Mouse (Mus musculus): ENCODE measurements around the gene Ddb1. TPM values are rescaled to one million over a fixed set of nuclear protein-coding genes. Genes with fewer than 3 reads are reported as not detected.

The Ddb1 gene
- polyA plus RNA-seq, 1 experiment from 2014 or later = 393 TPM

DNA sequence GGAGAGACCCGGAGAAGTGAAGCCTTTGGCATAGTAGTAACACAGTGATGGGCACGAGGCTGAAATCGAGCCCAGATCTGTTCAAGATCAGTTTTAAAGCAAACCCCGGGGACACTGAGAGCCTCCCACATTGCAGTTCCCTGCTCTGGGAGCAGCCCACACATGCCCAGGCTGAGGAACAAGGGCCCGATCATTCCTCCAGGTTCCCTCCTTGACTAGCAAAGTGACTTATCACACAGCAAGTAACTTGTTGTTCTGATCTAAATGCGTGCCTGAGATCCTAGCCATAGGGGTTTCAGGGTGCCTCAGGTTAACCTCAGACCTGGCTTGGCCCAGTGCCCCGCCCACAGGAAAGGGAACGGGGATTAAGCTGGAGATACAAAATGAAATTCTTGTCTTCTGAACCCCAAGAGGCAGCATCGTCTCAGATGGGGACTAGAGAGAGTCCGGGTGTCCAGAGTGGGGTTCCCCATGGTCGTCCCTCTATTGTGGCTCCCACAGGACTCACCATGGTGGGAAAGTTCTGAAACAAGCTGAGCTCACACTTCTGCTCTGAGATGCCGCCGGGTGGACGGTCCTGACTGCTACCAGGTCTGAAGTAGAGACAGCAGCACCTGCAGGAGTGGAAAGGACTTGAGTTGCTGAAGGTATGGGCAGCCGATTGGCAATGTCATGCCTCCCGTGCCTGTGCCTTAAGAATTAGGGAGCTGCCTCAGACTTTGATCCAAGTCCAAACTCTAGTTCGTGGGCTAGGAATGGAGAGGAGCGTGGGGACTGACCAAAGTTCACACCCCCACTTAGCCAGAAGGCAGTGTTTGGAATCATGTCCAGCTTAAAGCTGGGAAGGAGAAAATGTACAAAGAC, 1.2 kb upstream of the Ddb1 start:
- DNase-seq (ENCODE audit: low spot score, missing footprints) = no peak
- WGBS = 89% methylated on average over 18 of the region's 18 CpGs
- H3K27me3 ChIP-seq (ENCODE audit: control insufficient read depth, insufficient read depth, low read length) = no peaks in the 10 kb centered on the region
- no peak overlapping the region for H3K4me3 ChIP-seq (ENCODE audit: low read depth, low read length)
- no peaks in the 10 kb centered on the region for H3K9me3 ChIP-seq (ENCODE audit: control insufficient read depth, low read length)
- H3K4me2 ChIP-seq = no peak overlapping the region
- H3K36me3 ChIP-seq (ENCODE audit: control insufficient read depth, insufficient read depth, low read length) = peaks cover 13% of the 10 kb centered on the region
- H3K4me1 ChIP-seq (ENCODE audit: control insufficient read depth, insufficient read depth, low read length) = peaks cover 16% of the 10 kb centered on the region
- H3K9ac ChIP-seq (ENCODE audit: low read length) = no peak overlapping the region; the same call in 1 of the 2 replicates
- ATAC-seq (ENCODE audit: low FRiP score) = no peak
- H3K27ac ChIP-seq (ENCODE audit: low read depth, low read length) = no peak overlapping the region

DNA sequence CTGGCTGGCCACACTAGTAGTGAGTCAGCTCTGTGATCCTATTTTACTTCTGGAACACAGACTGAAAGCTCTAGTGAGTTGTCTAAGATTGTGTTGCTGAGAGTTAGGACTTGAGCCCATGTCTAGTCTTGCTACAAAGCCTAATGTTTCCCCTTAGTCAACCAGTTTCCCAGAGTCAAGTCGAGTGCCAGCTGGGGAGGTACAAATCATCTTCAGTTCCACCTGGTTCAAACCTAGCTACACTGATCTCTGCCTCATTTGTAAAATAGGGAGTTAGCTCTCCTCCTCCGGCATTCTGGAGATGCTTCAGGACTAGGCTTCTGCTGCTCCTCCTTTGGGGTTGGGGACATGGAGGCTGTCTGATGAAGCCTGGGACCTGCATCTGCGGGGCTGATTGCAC, 593 bp upstream of the Ddb1 start:
- no peaks in the 10 kb centered on the region for H3K9me3 ChIP-seq (ENCODE audit: control insufficient read depth, low read length)
- H3K9ac ChIP-seq (ENCODE audit: low read length) = peak overlapping the region; percentile 93
- no peak for DNase-seq (ENCODE audit: low spot score, missing footprints)
- H3K27ac ChIP-seq (ENCODE audit: low read depth, low read length) = peak overlapping the region; percentile 83
- H3K4me2 ChIP-seq = peak overlapping the region; percentile 71
- peak overlapping the region; percentile 98 for H3K4me3 ChIP-seq (ENCODE audit: low read depth, low read length)
- no peak for ATAC-seq (ENCODE audit: low FRiP score)
- peaks cover 13% of the 10 kb centered on the region for H3K36me3 ChIP-seq (ENCODE audit: control insufficient read depth, insufficient read depth, low read length)
- WGBS = 62% methylated on average over 3 of the region's 3 CpGs
- H3K4me1 ChIP-seq (ENCODE audit: control insufficient read depth, insufficient read depth, low read length) = peaks cover 16% of the 10 kb centered on the region
- no peaks in the 10 kb centered on the region for H3K27me3 ChIP-seq (ENCODE audit: control insufficient read depth, insufficient read depth, low read length)

- H3K4me3 ChIP-seq (ENCODE audit: low read depth, low read length) = peak overlapping the region; percentile 98
- ATAC-seq (ENCODE audit: low FRiP score) (no peak), DNase-seq (ENCODE audit: low spot score, missing footprints) (no peak)
- H3K4me2 ChIP-seq = peak overlapping the region; percentile 71
- H3K36me3 ChIP-seq (ENCODE audit: control insufficient read depth, insufficient read depth, low read length) = peaks cover 17% of the 10 kb centered on the region; the same call in 1 of the 2 replicates
- peaks cover 16% of the 10 kb centered on the region for H3K4me1 ChIP-seq (ENCODE audit: control insufficient read depth, insufficient read depth, low read length)
- H3K27ac ChIP-seq (ENCODE audit: low read depth, low read length) = peak overlapping the region; percentile 74
- H3K9ac ChIP-seq (ENCODE audit: low read length) = peak overlapping the region; percentile 93
- no peaks in the 10 kb centered on the region for H3K9me3 ChIP-seq (ENCODE audit: control insufficient read depth, low read length)
- 8% methylated on average over 20 of the region's 20 CpGs for WGBS
- H3K27me3 ChIP-seq (ENCODE audit: control insufficient read depth, insufficient read depth, low read length) = no peaks in the 10 kb centered on the region
Observed at GRCm38 (mm10) chr19:10605901-10606622, 935 bp downstream of the Ddb1 start.

GRCm38 (mm10) chr19:10608573-10609240, 3.6 kb downstream of the Ddb1 start:
- no peak for DNase-seq (ENCODE audit: low spot score, missing footprints)
- H3K4me2 ChIP-seq = no peak overlapping the region
- H3K4me1 ChIP-seq (ENCODE audit: control insufficient read depth, insufficient read depth, low read length) = peaks cover 12% of the 10 kb centered on the region
- H3K36me3 ChIP-seq (ENCODE audit: control insufficient read depth, insufficient read depth, low read length) = peaks cover 34% of the 10 kb centered on the region
- no peak for ATAC-seq (ENCODE audit: low FRiP score)
- no peaks in the 10 kb centered on the region for H3K27me3 ChIP-seq (ENCODE audit: control insufficient read depth, insufficient read depth, low read length)
- no peaks in the 10 kb centered on the region for H3K9me3 ChIP-seq (ENCODE audit: control insufficient read depth, low read length)
- H3K4me3 ChIP-seq (ENCODE audit: low read depth, low read length) = no peak overlapping the region
- WGBS = 91% methylated on average over 5 of the region's 5 CpGs
- no peak overlapping the region for H3K27ac ChIP-seq (ENCODE audit: low read depth, low read length)
- H3K9ac ChIP-seq (ENCODE audit: low read length) = no peak overlapping the region

- H3K27ac ChIP-seq (ENCODE audit: low read depth, low read length) = no peak within 1 kb of the TSS
Observed at GRCm38 (mm10) chr19:10634106-10634871, 29.2 kb downstream of the Ddb1 start, which contains the start of gene Vwce. Vwce (plus strand) TSS chr19:10634213.

GRCm38 (mm10) chr19:10634872-10635318, 29.8 kb downstream of the Ddb1 start:
- 6% methylated on average over 21 of the region's 21 CpGs for WGBS
- H3K27ac ChIP-seq (ENCODE audit: low read depth, low read length) = no peak overlapping the region
- no peaks in the 10 kb centered on the region for H3K9me3 ChIP-seq (ENCODE audit: control insufficient read depth, low read length)
- H3K9ac ChIP-seq (ENCODE audit: low read length) = peak overlapping the region; percentile 51
- H3K4me1 ChIP-seq (ENCODE audit: control insufficient read depth, insufficient read depth, low read length) = peaks cover 8% of the 10 kb centered on the region
- peak; percentile 84 for ATAC-seq (ENCODE audit: low FRiP score)
- H3K27me3 ChIP-seq (ENCODE audit: control insufficient read depth, insufficient read depth, low read length) = peaks cover 3% of the 10 kb centered on the region; the same call in 1 of the 2 replicates
- H3K36me3 ChIP-seq (ENCODE audit: control insufficient read depth, insufficient read depth, low read length) = peaks cover 4% of the 10 kb centered on the region; the same call in 1 of the 2 replicates
- DNase-seq (ENCODE audit: low spot score, missing footprints) = peak; percentile 94
- peak overlapping the region; percentile 33 for H3K4me3 ChIP-seq (ENCODE audit: low read depth, low read length)
- peak overlapping the region; percentile 74 for H3K4me2 ChIP-seq

More at GRCm38 (mm10) chr19:10634106-10634871, 29.2 kb downstream of the Ddb1 start, which contains the start of gene Vwce:
- Histone ChIP-seq H3K27me3 (ENCODE audit: control insufficient read depth, insufficient read depth, low read length) (peaks cover 3% of the 10 kb centered on the region; the same call in 1 of the 2 replicates), H3K4me1 (ENCODE audit: control insufficient read depth, insufficient read depth, low read length) (peaks cover 8% of the 10 kb centered on the region), H3K4me3 (ENCODE audit: low read depth, low read length) (peak within 1 kb of the TSS; percentile 33), H3K9me3 (ENCODE audit: control insufficient read depth, low read length) (no peaks in the 10 kb centered on the region), H3K36me3 (ENCODE audit: control insufficient read depth, insufficient read depth, low read length) (peaks cover 9% of the 10 kb centered on the region; the same call in 1 of the 2 replicates), H3K4me2 (peak within 1 kb of the TSS; percentile 74), H3K9ac (ENCODE audit: low read length) (peak within 1 kb of the TSS; percentile 51)
- ATAC-seq (ENCODE audit: low FRiP score) = peak; percentile 90
- peak; percentile 94 for DNase-seq (ENCODE audit: low spot score, missing footprints)
- WGBS = 1% methylated on average over 32 of the region's 32 CpGs

GRCm38 (mm10) chr19:10637840-10638239, 32.7 kb downstream of the Ddb1 start:
- H3K27me3 ChIP-seq (ENCODE audit: control insufficient read depth, insufficient read depth, low read length) = peaks cover 3% of the 10 kb centered on the region; the same call in 1 of the 2 replicates
- DNase-seq (ENCODE audit: low spot score, missing footprints) (no peak), ATAC-seq (ENCODE audit: low FRiP score) (no peak)
- H3K4me1 ChIP-seq (ENCODE audit: control insufficient read depth, insufficient read depth, low read length) = peaks cover 8% of the 10 kb centered on the region
- H3K36me3 ChIP-seq (ENCODE audit: control insufficient read depth, insufficient read depth, low read length) = no peaks in the 10 kb centered on the region
- no peak overlapping the region for H3K9ac ChIP-seq (ENCODE audit: low read length)
- H3K4me3 ChIP-seq (ENCODE audit: low read depth, low read length) = no peak overlapping the region
- H3K4me2 ChIP-seq = no peak overlapping the region
- WGBS = 72% methylated on average over 7 of the region's 7 CpGs
- no peak overlapping the region for H3K27ac ChIP-seq (ENCODE audit: low read depth, low read length)
- H3K9me3 ChIP-seq (ENCODE audit: control insufficient read depth, low read length) = no peaks in the 10 kb centered on the region

DNA sequence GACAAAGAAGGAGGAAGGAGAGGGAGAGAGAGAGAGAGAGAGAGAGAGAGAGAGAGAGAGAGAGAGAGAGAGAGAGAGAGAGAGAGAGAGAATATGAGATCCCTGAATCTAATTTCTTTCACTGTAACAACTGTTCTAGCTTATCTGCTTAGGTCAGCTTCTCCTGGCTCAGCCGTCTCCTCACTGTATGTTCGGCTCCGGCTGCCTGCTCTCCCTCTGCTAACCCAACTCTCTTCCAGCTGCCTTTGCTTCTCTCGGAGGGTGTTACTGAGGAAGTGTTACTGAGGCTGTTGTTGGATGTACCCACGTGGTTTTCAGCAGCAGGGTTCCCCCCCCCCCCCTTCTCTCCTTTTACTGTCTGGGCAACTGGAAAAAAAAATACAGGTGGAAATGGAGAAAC, 35.0 kb downstream of the Ddb1 start:
- Histone ChIP-seq H3K9ac (ENCODE audit: low read length) (no peak overlapping the region), H3K27ac (ENCODE audit: low read depth, low read length) (no peak overlapping the region), H3K27me3 (ENCODE audit: control insufficient read depth, insufficient read depth, low read length) (peaks cover 3% of the 10 kb centered on the region; the same call in 1 of the 2 replicates), H3K4me3 (ENCODE audit: low read depth, low read length) (no peak overlapping the region), H3K9me3 (ENCODE audit: control insufficient read depth, low read length) (no peaks in the 10 kb centered on the region), H3K4me2 (no peak overlapping the region), H3K36me3 (ENCODE audit: control insufficient read depth, insufficient read depth, low read length) (no peaks in the 10 kb centered on the region), H3K4me1 (ENCODE audit: control insufficient read depth, insufficient read depth, low read length) (no peaks in the 10 kb centered on the region; the same call in 1 of the 2 replicates)
- ATAC-seq (ENCODE audit: low FRiP score) = no peak
- whole genome bisulfite sequencing = 29% methylated on average over 5 of the region's 5 CpGs
- no peak for DNase-seq (ENCODE audit: low spot score, missing footprints)

Data from midbrain, embryonic 11.5 days (tissue).